In the genomic region with DNA sequence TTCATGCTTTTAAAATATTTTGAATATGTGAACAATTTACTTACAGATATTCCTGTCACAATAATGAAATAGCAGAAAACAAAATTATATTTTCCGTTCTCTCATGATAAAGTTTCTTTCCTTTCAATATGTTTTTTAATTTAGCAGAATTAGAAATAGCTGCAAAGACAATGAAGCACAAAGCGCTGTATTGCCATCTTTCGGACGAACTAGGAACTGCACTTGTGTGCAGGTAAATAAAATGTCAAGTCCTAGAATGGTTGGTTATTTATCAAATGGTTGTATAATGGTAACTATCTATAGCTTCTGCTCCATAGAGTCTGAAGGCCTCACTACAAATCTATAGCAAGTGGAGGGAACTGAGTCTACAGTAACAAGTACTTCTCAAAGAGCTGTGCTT, we compare ENCODE assay signal across 9 mouse cellular contexts.
DNase-seq lines count a peak whose midpoint lies in the region; ATAC-seq and TF ChIP-seq lines count a peak whose summit lies in the region.
"Had no signal": no experiment of that assay in that cellular context is flagged by ENCODE, and none has a peak within 500 bp of the region (broad histone marks: within the 10 kb centered on the region; RNA-seq: fewer than 3 reads in every experiment).

No protein-coding gene starts in this region.

- no peak overlapping the region; the same call in 1 of the 2 replicates for H3K4me3 ChIP-seq in heart, adult 2 months
- no peak overlapping the region for H3K4me3 ChIP-seq in heart, embryonic 11.5 days (ENCODE audit: low read depth, low read length)
- no peak overlapping the region for H3K4me3 ChIP-seq in lung, postnatal 0 days (ENCODE audit: low read depth, low read length)
- H3K4me3 ChIP-seq: limb, embryonic 12.5 days had no signal

- TF ChIP-seq CTCF in heart, adult 2 months (IDR thresholded peaks at IDR 0.05): 0 out of 2 replicates have a peak, but pooled peaks have one; percentile 98
- TF ChIP-seq CTCF in lung, postnatal 0 days (IDR thresholded peaks at IDR 0.05): peak; percentile 88

- WGBS in heart, adult 2 months: 3% methylated on average over 4 of the region's 4 CpGs
- 3% methylated on average over 4 of the region's 4 CpGs for WGBS in heart, embryonic 11.5 days (ENCODE audit: insufficient replicate concordance)
- WGBS in lung, postnatal 0 days: 2% methylated on average over 4 of the region's 4 CpGs

- H3K4me1 ChIP-seq in heart, adult 2 months (ENCODE audit: control insufficient read depth, insufficient read depth, low read length): no peaks in the 10 kb centered on the region
- H3K4me1 ChIP-seq in heart, embryonic 11.5 days (ENCODE audit: control insufficient read depth, insufficient read depth, low read length): no peaks in the 10 kb centered on the region
- no peaks in the 10 kb centered on the region for H3K4me1 ChIP-seq in lung, postnatal 0 days (ENCODE audit: insufficient read depth, low read depth, low read length)

- no peak for TF ChIP-seq POLR2A in heart, adult 2 months (IDR thresholded peaks at IDR 0.05; ENCODE audit: insufficient read depth, low read depth, low read length)

- no peak for ATAC-seq in heart, embryonic 11.5 days (replicated peaks; ENCODE audit: insufficient number of reproducible peaks, low FRiP score, low TSS enrichment)
- ATAC-seq in activated CD4-positive, CD25-positive, alpha-beta regulatory T cell, adult 4 months: peak; percentile 59
- peak; percentile 67 for ATAC-seq in inflammation-experienced regulatory T-cells, adult 6 months
- no peak for ATAC-seq in lung, postnatal 0 days

- no peaks in the 10 kb centered on the region for H3K9me3 ChIP-seq in heart, embryonic 11.5 days (replicated peaks; ENCODE audit: control insufficient read depth, low read length)
- H3K9me3 ChIP-seq in lung, postnatal 0 days (ENCODE audit: low read length): no peaks in the 10 kb centered on the region
- H3K9me3 ChIP-seq: limb, embryonic 12.5 days had no signal

- H3K27ac ChIP-seq in heart, adult 2 months: no peak overlapping the region
- H3K27ac ChIP-seq in heart, embryonic 11.5 days (ENCODE audit: low read depth, low read length): no peak overlapping the region
- no peak overlapping the region for H3K27ac ChIP-seq in lung, postnatal 0 days (ENCODE audit: low read length)

- H3K27me3 ChIP-seq in heart, adult 2 months (ENCODE audit: control insufficient read depth, insufficient read depth, low read length): no peaks in the 10 kb centered on the region
- H3K27me3 ChIP-seq in heart, embryonic 11.5 days (ENCODE audit: control insufficient read depth, insufficient read depth, low read length): no peaks in the 10 kb centered on the region
- no peaks in the 10 kb centered on the region for H3K27me3 ChIP-seq in lung, postnatal 0 days (replicated peaks; ENCODE audit: insufficient read depth, low read length)
- H3K27me3 ChIP-seq in splenic B cell, adult 2 months (ENCODE audit: control insufficient read depth, insufficient read depth, low read length, poor library complexity, severe bottlenecking): no peaks in the 10 kb centered on the region
- H3K27me3 ChIP-seq: limb, embryonic 12.5 days had no signal

- no peak overlapping the region for H3K9ac ChIP-seq in heart, adult 2 months (ENCODE audit: low read depth, low read length)
- no peak overlapping the region for H3K9ac ChIP-seq in heart, embryonic 11.5 days (ENCODE audit: low read depth, low read length)
- no peak overlapping the region for H3K9ac ChIP-seq in lung, postnatal 0 days (replicated peaks; ENCODE audit: low read depth)
- H3K9ac ChIP-seq: limb, embryonic 12.5 days had no signal

- TF ChIP-seq EP300 in heart, adult 2 months (IDR thresholded peaks at IDR 0.05; ENCODE audit: insufficient read depth, low read depth, low read length): no peak
- no peak for TF ChIP-seq EP300 in lung, postnatal 0 days (IDR thresholded peaks at IDR 0.05)

- peak; percentile 34 to 74 for DNase-seq in heart, adult 2 months
- DNase-seq in 416B (ENCODE audit: low read depth): peak; percentile 79
- DNase-seq in embryo, embryonic 11 days: peak; percentile 71
- DNase-seq in lung, postnatal 0 days (ENCODE audit: low spot score): peak; percentile 63
- peak; percentile 79 for DNase-seq in splenic B cell, adult 2 months (ENCODE audit: low read depth, low spot score)

- no peaks in the 10 kb centered on the region for H3K36me3 ChIP-seq in heart, adult 2 months (ENCODE audit: control insufficient read depth, insufficient read depth, low read length)
- no peaks in the 10 kb centered on the region for H3K36me3 ChIP-seq in heart, embryonic 11.5 days (ENCODE audit: control insufficient read depth, insufficient read depth, low read length)
- no peaks in the 10 kb centered on the region for H3K36me3 ChIP-seq in lung, postnatal 0 days (ENCODE audit: insufficient read depth, low read length)
- H3K36me3 ChIP-seq in splenic B cell, adult 2 months (ENCODE audit: control insufficient read depth, insufficient read depth, low read length, poor library complexity, severe bottlenecking): no peaks in the 10 kb centered on the region
- H3K36me3 ChIP-seq: limb, embryonic 12.5 days had no signal

- intact Hi-C loops in heart, adult 2 months (cut with DNase I): loop anchor here (1.0 to 2.0 kb wide), 2 partner anchors 135 to 655 kb away; no protein-coding TSS in a partner anchor

- no peak overlapping the region for H3K4me2 ChIP-seq in heart, embryonic 11.5 days
- no peak overlapping the region for H3K4me2 ChIP-seq in lung, postnatal 0 days (replicated peaks; ENCODE audit: low read depth, low read length)

- H3K79me2 ChIP-seq in heart, adult 2 months (replicated peaks; ENCODE audit: control insufficient read depth, insufficient read depth, low read length): no peaks in the 10 kb centered on the region

Comparison
In these comparisons a context has a peak if more than half of its experiments do, and no peak if none do; other contexts are left out.
1. ATAC-seq: peak in activated CD4-positive, CD25-positive, alpha-beta regulatory T cell, adult 4 months (single experiment) and inflammation-experienced regulatory T-cells, adult 6 months (single experiment); none in heart, embryonic 11.5 days (single experiment) and lung, postnatal 0 days (single experiment).
2. Peak in every context shown above with its lines, with median percentiles within 50 percentile points of each other: DNase-seq.